Mouse (Mus musculus) liver, postnatal 0 days (tissue): Measurements from ENCODE around the gene Olfr1443.

ENCODE experiments used
- CTCF ChIP-seq: sonication (generic); IDR thresholded peaks from 2 replicates; pipeline ENCODE4 v1.5.1; 2016; ENCODE audit warnings: antibody characterized with exemption, low read depth
- EP300 ChIP-seq: IDR thresholded peaks from 2 replicates; pipeline ENCODE4 v1.6.1; 2016; ENCODE audit warnings: antibody characterized with exemption, low read depth, mild to moderate bottlenecking

DNA sequence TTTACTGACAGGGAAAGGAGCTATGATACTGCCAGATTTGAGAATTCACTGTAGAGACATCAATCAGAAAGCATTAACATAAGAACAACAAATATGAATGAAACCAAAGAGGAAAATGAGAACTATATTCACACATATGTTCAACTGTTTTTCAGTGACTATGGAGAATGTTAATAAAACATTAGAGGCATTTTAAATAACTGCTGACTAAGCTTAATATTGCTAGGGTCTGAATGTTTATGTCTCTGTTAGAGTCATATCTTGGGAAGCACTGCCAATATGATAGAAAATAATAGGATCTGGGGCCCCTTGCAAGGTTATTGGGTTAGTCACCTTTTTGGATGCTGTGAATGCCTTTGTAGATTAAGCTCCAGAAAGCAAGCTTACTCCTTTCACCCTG, 31.1 kb downstream of the Olfr1443 start:
- TF ChIP-seq EP300 (no peak), CTCF (no peak)
